Mouse (Mus musculus) kidney, adult 2 months (tissue): Measurements from ENCODE around the gene Gpbar1. TPM values are rescaled to one million over a fixed set of nuclear protein-coding genes. Genes with fewer than 3 reads are reported as not detected.
"Not testable (repeated sequence)": the region's sequence is repeated elsewhere in the genome, so short reads cannot be mapped to it uniquely, and the experiment has no call there.

Source experiments
- DNase-seq: peaks from one replicate; pipeline ENCODE4 v3.0.0; 2021
- H3K27ac ChIP-seq: fragments of 200-500 bp; 2 replicates; pipeline ENCODE4 v1.5.1; 2012; ENCODE audit warnings: low read depth, low read length, control low read depth, inconsistent platforms; ENCODE audit not compliant: insufficient read depth
- H3K27me3 ChIP-seq: fragments of 200-500 bp; replicated peaks from 2 replicates; pipeline ENCODE4 v1.6.1; 2012; ENCODE audit warnings: mild to moderate bottlenecking, moderate library complexity, low read length, inconsistent platforms; ENCODE audit not compliant: control insufficient read depth, insufficient read depth
- H3K36me3 ChIP-seq: fragments of 200-500 bp; 2 replicates; pipeline ENCODE4 v1.6.1; 2012; ENCODE audit warnings: mild to moderate bottlenecking, moderate library complexity, low read length, inconsistent platforms; ENCODE audit not compliant: control insufficient read depth, insufficient read depth
- H3K4me1 ChIP-seq: fragments of 200-500 bp; 2 replicates; pipeline ENCODE4 v1.6.1; 2011; ENCODE audit warnings: low read length; ENCODE audit not compliant: control insufficient read depth, insufficient read depth
- H3K4me3 ChIP-seq: fragments of 200-500 bp; 2 replicates; pipeline ENCODE4 v1.5.1; 2011; ENCODE audit warnings: mild to moderate bottlenecking, low read depth, low read length, control low read depth; ENCODE audit not compliant: insufficient read depth
- CTCF ChIP-seq: fragments of 200-500 bp; conservative IDR thresholded peaks from 2 replicates; pipeline ENCODE4 v1.5.1; 2011; ENCODE audit warnings: low read depth, mild to moderate bottlenecking, control low read depth, low read length, moderate library complexity, mixed read lengths; ENCODE audit not compliant: insufficient read depth, insufficient read length
- POLR2A ChIP-seq: fragments of 200-500 bp; IDR thresholded peaks from one replicate; pipeline ENCODE4 v1.6.1; 2011; ENCODE audit warnings: low read depth, low read length, control low read depth
- WGBS: fragments of 180-500 bp; shearing (Covaris S2); methylation state at CpG from one replicate; pipeline ENCODE4 v1.1.7; 2018; 5-methylcytosine and 5-hydroxymethylcytosine counted together
- polyA plus RNA-seq: library from polyadenylated mRNA; depleted of rRNA; stranded (reverse); fragments of >200 nt; gene quantifications from 2 replicates; pipeline ENCODE4 v1.2.3, GENCODE M21; 2012; rRNA removed

Gene Gpbar1
- polyA plus RNA-seq, 1 experiment = 0.20 TPM

DNA sequence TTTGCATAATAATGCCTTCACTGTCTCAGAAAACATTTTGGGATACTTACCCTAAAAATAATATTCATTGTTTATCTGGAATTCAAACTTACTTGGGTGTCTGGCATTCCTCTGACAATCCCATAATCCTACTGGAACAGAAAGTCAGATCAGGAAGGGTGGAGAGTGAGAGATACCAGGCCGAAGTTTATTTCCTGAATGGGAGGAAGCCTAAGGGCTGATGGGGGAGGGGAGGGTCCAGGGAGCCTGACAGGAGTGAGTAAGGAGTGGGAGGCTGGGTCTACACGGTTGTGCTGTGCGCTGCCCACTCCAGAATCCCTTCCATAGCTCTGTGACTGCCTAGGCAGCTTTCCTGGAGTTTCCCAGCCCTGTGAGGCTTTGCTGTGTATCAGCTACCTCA is 31.4 kb downstream of the Gpbar1 start:
- no peak overlapping the region for H3K4me3 ChIP-seq
- DNase-seq = no peak
- H3K27ac ChIP-seq = peak overlapping the region; percentile 65
- WGBS = 33% methylated on average over 3 of the region's 3 CpGs
- no peaks in the 10 kb centered on the region for H3K4me1 ChIP-seq
- TF ChIP-seq CTCF (no peak), POLR2A (no peak)
- no peaks in the 10 kb centered on the region for H3K27me3 ChIP-seq
- no peaks in the 10 kb centered on the region for H3K36me3 ChIP-seq

- TF ChIP-seq CTCF (peak; percentile 80), POLR2A (no peak)
- Histone ChIP-seq H3K4me3 (no peak overlapping the region), H3K27me3 (no peaks in the 10 kb centered on the region), H3K27ac (no peak overlapping the region), H3K4me1 (no peaks in the 10 kb centered on the region), H3K36me3 (no peaks in the 10 kb centered on the region)
- WGBS = under 1% methylated on average over 3 of the region's 3 CpGs
- DNase-seq = peak; percentile 90
These were observed 34.8 kb downstream of the Gpbar1 start for GRCm38 (mm10) chr1:74313049-74313692.

GRCm38 (mm10) chr1:74314796-74315195 is 36.4 kb downstream of the Gpbar1 start:
- H3K27me3 ChIP-seq = no peaks in the 10 kb centered on the region
- H3K36me3 ChIP-seq = no peaks in the 10 kb centered on the region
- no peak overlapping the region for H3K27ac ChIP-seq
- TF ChIP-seq POLR2A = no peak
- TF ChIP-seq CTCF = no peak
- no peak for DNase-seq
- 73% methylated on average over 3 of the region's 3 CpGs for WGBS
- H3K4me3 ChIP-seq = no peak overlapping the region
- H3K4me1 ChIP-seq = no peaks in the 10 kb centered on the region

GRCm38 (mm10) chr1:74316114-74316827 is 37.9 kb downstream of the Gpbar1 start:
- no peak for DNase-seq
- no peak overlapping the region for H3K4me3 ChIP-seq
- H3K4me1 ChIP-seq = no peaks in the 10 kb centered on the region
- no peaks in the 10 kb centered on the region for H3K27me3 ChIP-seq
- TF ChIP-seq CTCF (no peak), POLR2A (no peak)
- H3K27ac ChIP-seq = no peak overlapping the region
- no peaks in the 10 kb centered on the region for H3K36me3 ChIP-seq
- WGBS = 77% methylated on average over 4 of the region's 4 CpGs

- TF ChIP-seq POLR2A (no peak), CTCF (no peak)
- no peak overlapping the region for H3K4me3 ChIP-seq
- peak; percentile 55 for DNase-seq
- no peaks in the 10 kb centered on the region for H3K27me3 ChIP-seq
- 70% methylated on average over 3 of the region's 3 CpGs for WGBS
- no peak overlapping the region for H3K27ac ChIP-seq
- no peaks in the 10 kb centered on the region for H3K36me3 ChIP-seq
- no peaks in the 10 kb centered on the region for H3K4me1 ChIP-seq
These were observed 40.4 kb downstream of the Gpbar1 start for GRCm38 (mm10) chr1:74318711-74319110.

GRCm38 (mm10) chr1:74321396-74321795 is 43.0 kb downstream of the Gpbar1 start:
- Histone ChIP-seq H3K36me3 (no peaks in the 10 kb centered on the region), H3K4me1 (no peaks in the 10 kb centered on the region), H3K4me3 (no peak overlapping the region), H3K27me3 (no peaks in the 10 kb centered on the region), H3K27ac (no peak overlapping the region)
- 81% methylated on average over 3 of the region's 3 CpGs for WGBS
- no peak for DNase-seq
- TF ChIP-seq POLR2A (no peak), CTCF (no peak)

DNA sequence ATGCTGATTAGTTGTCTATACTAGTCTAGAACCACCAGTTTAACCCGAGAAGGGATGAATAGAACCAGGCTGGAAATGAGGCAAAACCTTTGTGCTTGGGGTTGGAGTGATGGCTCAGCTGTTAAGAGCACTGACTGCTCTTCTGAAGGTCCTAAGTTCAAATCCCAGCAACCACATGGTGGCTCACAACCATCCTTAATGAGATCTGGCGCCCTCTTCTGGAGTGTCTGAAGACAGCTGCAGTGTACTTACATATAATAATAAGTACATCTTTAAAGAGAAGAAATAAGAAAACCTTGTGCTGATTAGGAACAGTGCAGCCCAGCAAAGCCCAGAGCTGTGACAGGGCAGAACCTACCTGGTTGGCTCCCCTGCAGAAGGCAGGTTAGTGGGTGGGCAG is 48.6 kb downstream of the Gpbar1 start:
- not testable (repeated sequence) for DNase-seq, H3K4me3 ChIP-seq, H3K27me3 ChIP-seq, H3K36me3 ChIP-seq, H3K27ac ChIP-seq
- H3K4me1 ChIP-seq = peaks cover 14% of the 10 kb centered on the region
- TF ChIP-seq CTCF = 0 out of 2 replicates have a peak, but pooled peaks have one; percentile 8
- 94% methylated on average over 2 of the region's 2 CpGs for WGBS

Other genes starting within 250 kb of the Gpbar1 start
- gene Tns1, start 154.1 kb upstream of the Gpbar1 start, polyA plus RNA-seq = 400 and 465 TPM in 2 replicates
- 2.4 and 3.3 TPM in 2 replicates for gene Rufy4, start 153.0 kb upstream of the Gpbar1 start, polyA plus RNA-seq
- 0.07 and 0.55 TPM in 2 replicates for gene Cxcr2, start 124.6 kb upstream of the Gpbar1 start, polyA plus RNA-seq
- not detected in 2 replicates for gene Cxcr1, start 83.9 kb upstream of the Gpbar1 start, polyA plus RNA-seq
- 124 TPM in 2 replicates for gene Arpc2, start 42.5 kb upstream of the Gpbar1 start, polyA plus RNA-seq
- 212 and 217 TPM in 2 replicates for gene Aamp, start 6.2 kb downstream of the Gpbar1 start, polyA plus RNA-seq
- gene Pnkd, start 6.4 kb downstream of the Gpbar1 start, polyA plus RNA-seq = 139 and 165 TPM in 2 replicates
- gene Tmbim1, start 27.1 kb downstream of the Gpbar1 start, polyA plus RNA-seq = 74.1 and 103 TPM in 2 replicates
- gene Catip, start 83.6 kb downstream of the Gpbar1 start, polyA plus RNA-seq = 0.33 and 0.43 TPM in 2 replicates
- gene Slc11a1, start 96.6 kb downstream of the Gpbar1 start, polyA plus RNA-seq = 13.4 and 15.3 TPM in 2 replicates
- 185 and 187 TPM in 2 replicates for gene Ctdsp1, start 113.0 kb downstream of the Gpbar1 start, polyA plus RNA-seq
- gene Vil1, start 130.8 kb downstream of the Gpbar1 start, polyA plus RNA-seq = 69.8 and 75.0 TPM in 2 replicates
- gene Cnot9, start 227.5 kb downstream of the Gpbar1 start, polyA plus RNA-seq = 16.4 and 18.6 TPM in 2 replicates